Mouse (Mus musculus) Patski (cell line): ENCODE measurements around the gene Rbm44. TPM values are rescaled to one million over a fixed set of nuclear protein-coding genes. Genes with fewer than 3 reads are reported as not detected.

ENCODE experiments used
- ATAC-seq: fragments of 100-300 bp; one replicate; pipeline ENCODE4 v1.8.0; 2021
- CTCF ChIA-PET: fragments of 350-600 bp; sonication (Branson Sonifier 250); formaldehyde crosslinking; loops from one replicate; lab custom pipeline; 2022; ENCODE audit warnings: inconsistent platforms; lab: Charles Lee
- POLR2A ChIA-PET: fragments of 350-600 bp; sonication (Branson Sonifier 250); formaldehyde crosslinking; loops from one replicate; lab custom pipeline; 2022; ENCODE audit warnings: antibody characterized with exemption, inconsistent platforms; lab: Charles Lee
- DNase-seq: peaks from one replicate; pipeline ENCODE4 v3.0.0-alpha.2; 2011; ENCODE audit warnings: low read depth, low spot score
- H3K27me3 ChIP-seq: fragments of 371-371 bp; one replicate; pipeline ENCODE4 v1.5.1; 2021
- CTCF ChIP-seq: fragments of 100-300 bp; IDR thresholded peaks from one replicate; pipeline ENCODE4 v1.5.1; 2021
- in situ Hi-C: fragments of 300-500 bp; cut with MboI; formaldehyde crosslinking; loops from 3 replicates; pipeline ENCODE4 v1.11.1; 2018; ENCODE audit warnings: low pct_unique_long_range_greater_than_20kb, mixed read lengths
- polyA plus RNA-seq: library from polyadenylated mRNA; unstranded; gene quantifications from one replicate; pipeline ENCODE4 v1.2.3, GENCODE M21; 2021

Gene Rbm44
- polyA plus RNA-seq, 1 experiment from 2014 or later = 0.03 TPM

DNA sequence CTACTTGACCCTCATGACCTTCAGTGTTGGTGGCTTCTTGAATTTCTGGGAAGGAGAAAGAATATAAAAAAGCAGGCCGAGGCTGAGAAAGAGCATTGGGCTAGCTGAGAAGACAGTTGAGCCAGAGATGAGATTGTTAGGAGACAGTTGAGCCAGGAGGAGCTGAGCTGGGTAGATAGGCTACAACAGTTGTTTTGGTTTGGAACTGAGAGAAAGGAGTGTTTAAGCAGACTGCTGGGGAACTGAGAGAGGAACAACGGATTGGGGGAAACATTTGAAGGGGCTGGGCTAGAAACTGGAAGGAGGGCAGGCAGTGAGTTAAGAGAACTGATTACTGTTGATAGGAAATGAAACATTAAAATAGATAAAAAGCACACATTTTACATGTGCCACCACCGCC, 31.1 kb downstream of the Rbm44 start:
- in situ Hi-C loops = loop anchor here (10.0 kb wide), 1 partner anchor 201 kb away; no protein-coding TSS in a partner anchor
- ATAC-seq = no peak
- POLR2A ChIA-PET = interaction anchor here (0.5 kb wide), 1 partner anchor 72 kb away, joined by 4 read pairs; no protein-coding TSS in a partner anchor
- CTCF ChIA-PET = interaction anchor here (1.0 to 1.5 kb wide), 3 partner anchors 9 to 202 kb away, joined by 3 to 6 read pairs (median 3); no protein-coding TSS in a partner anchor
- no peak for DNase-seq
- no peak for TF ChIP-seq CTCF
- no peaks in the 10 kb centered on the region for H3K27me3 ChIP-seq

DNA sequence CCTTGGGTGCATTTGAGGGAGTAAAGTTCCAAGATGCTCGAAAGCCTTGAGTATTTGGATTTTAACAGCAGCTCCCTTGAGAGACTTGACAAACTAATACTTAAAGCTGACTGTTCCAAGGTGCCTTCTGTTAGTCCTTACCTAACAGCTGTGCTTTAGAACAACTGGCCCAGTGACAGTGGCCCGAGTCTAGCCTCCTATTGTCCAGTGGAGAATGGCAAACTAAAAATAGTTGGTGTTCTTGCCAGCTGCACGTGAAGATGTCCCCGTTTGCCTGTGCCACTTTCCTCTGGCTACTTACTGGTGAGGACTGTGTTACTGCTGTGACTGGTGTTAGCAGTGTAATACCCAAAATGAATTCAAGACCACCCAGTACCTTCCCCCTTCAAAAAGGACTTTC, 32.0 kb downstream of the Rbm44 start:
- no peaks in the 10 kb centered on the region for H3K27me3 ChIP-seq
- DNase-seq (no peak), ATAC-seq (no peak)
- CTCF ChIA-PET = interaction anchor here (0.9 to 1.5 kb wide), 3 partner anchors 8 to 203 kb away, joined by 3 to 6 read pairs (median 3); no protein-coding TSS in a partner anchor
- POLR2A ChIA-PET = no interaction called here
- TF ChIP-seq CTCF = no peak
- in situ Hi-C loops = loop anchor here (10.0 kb wide), 1 partner anchor 202 kb away; no protein-coding TSS in a partner anchor

GRCm38 (mm10) chr1:91179086-91179485, 34.2 kb downstream of the Rbm44 start:
- no peak for DNase-seq
- peak; percentile 94 for TF ChIP-seq CTCF
- ChIA-PET POLR2A (no interaction called here), CTCF (interaction anchor here (0.7 to 1.5 kb wide), 3 partner anchors 16 to 205 kb away, joined by 3 to 7 read pairs (median 5); no protein-coding TSS in a partner anchor)
- in situ Hi-C loops = loop anchor here (10.0 kb wide), 1 partner anchor 204 kb away; no protein-coding TSS in a partner anchor
- peak; percentile 48 for ATAC-seq
- no peaks in the 10 kb centered on the region for H3K27me3 ChIP-seq

DNA sequence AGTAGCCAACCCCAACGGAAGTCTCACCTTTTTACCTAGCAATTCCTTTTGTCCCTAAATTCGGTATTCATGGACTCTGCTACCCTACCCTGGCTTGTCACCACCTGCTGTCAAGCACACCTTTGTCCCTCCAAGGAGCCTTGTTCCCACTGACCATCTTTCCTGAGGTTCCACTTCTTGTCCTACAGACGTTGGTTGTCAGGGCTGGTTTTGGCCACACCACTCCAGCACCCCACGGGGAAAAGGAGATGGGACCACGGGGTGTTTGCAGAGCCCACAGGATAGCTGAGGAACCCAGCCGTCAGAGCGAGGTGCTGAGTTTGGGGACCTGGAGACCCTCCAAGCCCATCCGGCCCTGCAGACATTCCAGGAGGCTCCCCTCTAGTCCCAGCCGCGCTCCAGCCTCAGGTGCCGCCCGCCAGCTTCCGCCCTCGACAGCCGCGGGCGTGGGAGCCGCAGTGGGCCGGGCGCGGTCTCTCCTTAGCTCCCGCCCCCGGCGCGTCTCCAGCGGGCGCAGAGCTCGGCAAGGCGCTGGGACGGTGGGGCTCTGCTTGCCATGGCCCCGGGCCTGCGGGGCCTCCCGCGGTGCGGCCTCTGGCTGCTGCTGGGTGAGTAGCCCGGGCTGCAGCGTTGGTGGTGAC, 34.8 kb downstream of the Rbm44 start, which contains the start of gene Ramp1:
TSS of gene Ramp1 (plus strand) at position 290 of the 641 bp plus-strand sequence.
- in situ Hi-C loops = loop anchor here (5.0 to 10.0 kb wide), 3 partner anchors 63 to 205 kb away; no protein-coding TSS in a partner anchor
- no peaks in the 10 kb centered on the region for H3K27me3 ChIP-seq
- ChIA-PET POLR2A (no interaction called here), CTCF (interaction anchor here (0.7 to 2.4 kb wide), 6 partner anchors 15 to 206 kb away, joined by 3 to 12 read pairs (median 4); no protein-coding TSS in a partner anchor)
- ATAC-seq = no peak
- no peak for DNase-seq
- no peak for TF ChIP-seq CTCF

- ChIA-PET CTCF (interaction anchor here (0.8 to 2.4 kb wide), 7 partner anchors 15 to 206 kb away, joined by 3 to 12 read pairs (median 5); no protein-coding TSS in a partner anchor), POLR2A (no interaction called here)
- in situ Hi-C loops = loop anchor here (5.0 kb wide), 2 partner anchors 62 to 192 kb away; no protein-coding TSS in a partner anchor
- DNase-seq (no peak), ATAC-seq (no peak)
- no peak for TF ChIP-seq CTCF
- H3K27me3 ChIP-seq = no peaks in the 10 kb centered on the region
Measured at GRCm38 (mm10) chr1:91180174-91180565, 35.3 kb downstream of the Rbm44 start.

- no peaks in the 10 kb centered on the region for H3K27me3 ChIP-seq
- POLR2A ChIA-PET = no interaction called here
- in situ Hi-C loops = loop anchor here (5.0 kb wide), 2 partner anchors 62 to 192 kb away; no protein-coding TSS in a partner anchor
- DNase-seq = no peak
- no peak for ATAC-seq
- CTCF ChIA-PET = interaction anchor here (0.8 to 2.4 kb wide), 6 partner anchors 17 to 195 kb away, joined by 3 to 12 read pairs (median 4); no protein-coding TSS in a partner anchor
- no peak for TF ChIP-seq CTCF
Measured at GRCm38 (mm10) chr1:91180723-91181122, 35.8 kb downstream of the Rbm44 start.

GRCm38 (mm10) chr1:91181261-91181660, 36.4 kb downstream of the Rbm44 start:
- ATAC-seq (no peak), DNase-seq (no peak)
- in situ Hi-C loops = loop anchor here (5.0 kb wide), 2 partner anchors 61 to 191 kb away; no protein-coding TSS in a partner anchor

GRCm38 (mm10) chr1:91181784-91182450, 37.0 kb downstream of the Rbm44 start:
- ATAC-seq (no peak), DNase-seq (no peak)
- no peak for TF ChIP-seq CTCF
- in situ Hi-C loops = loop anchor here (5.0 kb wide), 2 partner anchors 60 to 190 kb away; no protein-coding TSS in a partner anchor
- ChIA-PET POLR2A (no interaction called here), CTCF (interaction anchor here (0.6 to 2.4 kb wide), 4 partner anchors 30 to 193 kb away, joined by 3 to 12 read pairs (median 4); no protein-coding TSS in a partner anchor)
- H3K27me3 ChIP-seq = no peaks in the 10 kb centered on the region

More at GRCm38 (mm10) chr1:91181261-91181660, 36.4 kb downstream of the Rbm44 start:
- TF ChIP-seq CTCF = no peak
- ChIA-PET CTCF (interaction anchor here (1.0 to 2.4 kb wide), 4 partner anchors 30 to 194 kb away, joined by 3 to 12 read pairs (median 4); no protein-coding TSS in a partner anchor), POLR2A (no interaction called here)
- no peaks in the 10 kb centered on the region for H3K27me3 ChIP-seq

DNA sequence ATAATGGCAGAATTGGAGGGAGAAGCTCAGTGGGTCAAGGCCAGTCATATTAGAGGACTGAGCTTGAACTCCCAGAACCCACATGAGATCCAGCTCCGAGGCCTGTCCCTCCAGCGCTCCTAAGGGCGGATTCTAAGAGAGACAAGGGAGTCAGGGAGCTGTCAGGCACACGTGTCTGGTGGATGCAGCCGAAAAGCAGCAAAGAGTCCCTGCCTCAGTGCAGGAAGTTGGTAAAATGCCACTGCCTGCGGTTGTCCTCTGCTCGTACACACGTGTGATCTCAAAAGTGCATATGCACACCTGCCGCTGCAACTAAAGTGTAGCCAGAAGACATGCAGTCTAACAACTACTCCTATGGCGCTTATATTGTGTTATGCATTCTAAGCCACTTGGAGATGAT, 38.4 kb downstream of the Rbm44 start:
- DNase-seq (no peak), ATAC-seq (no peak)
- no peak for TF ChIP-seq CTCF
- H3K27me3 ChIP-seq = no peaks in the 10 kb centered on the region
- in situ Hi-C loops = loop anchor here (5.0 kb wide), 2 partner anchors 59 to 189 kb away; no protein-coding TSS in a partner anchor
- CTCF ChIA-PET = interaction anchor here (0.7 to 1.3 kb wide), 2 partner anchors 15 to 25 kb away, joined by 3 read pairs; no protein-coding TSS in a partner anchor
- POLR2A ChIA-PET = interaction anchor here (1.2 kb wide), 1 partner anchor 9 kb away, joined by 3 read pairs; no protein-coding TSS in a partner anchor

GRCm38 (mm10) chr1:91186677-91187076, 41.8 kb downstream of the Rbm44 start:
- no peak for TF ChIP-seq CTCF
- POLR2A ChIA-PET = no interaction called here
- CTCF ChIA-PET = interaction anchor here (0.6 to 0.9 kb wide), 2 partner anchors 21 to 52 kb away, joined by 3 read pairs; no protein-coding TSS in a partner anchor
- DNase-seq (no peak), ATAC-seq (no peak)
- in situ Hi-C loops = no loop called here
- H3K27me3 ChIP-seq = no peaks in the 10 kb centered on the region
